Mouse (Mus musculus): ENCODE results near the gene Trmt1. TPM values are rescaled to one million over a fixed set of nuclear protein-coding genes. Genes with fewer than 3 reads are reported as not detected.

Gene Trmt1
- polyA plus RNA-seq, 1 experiment from 2014 or later, result 56.1 TPM

DNA sequence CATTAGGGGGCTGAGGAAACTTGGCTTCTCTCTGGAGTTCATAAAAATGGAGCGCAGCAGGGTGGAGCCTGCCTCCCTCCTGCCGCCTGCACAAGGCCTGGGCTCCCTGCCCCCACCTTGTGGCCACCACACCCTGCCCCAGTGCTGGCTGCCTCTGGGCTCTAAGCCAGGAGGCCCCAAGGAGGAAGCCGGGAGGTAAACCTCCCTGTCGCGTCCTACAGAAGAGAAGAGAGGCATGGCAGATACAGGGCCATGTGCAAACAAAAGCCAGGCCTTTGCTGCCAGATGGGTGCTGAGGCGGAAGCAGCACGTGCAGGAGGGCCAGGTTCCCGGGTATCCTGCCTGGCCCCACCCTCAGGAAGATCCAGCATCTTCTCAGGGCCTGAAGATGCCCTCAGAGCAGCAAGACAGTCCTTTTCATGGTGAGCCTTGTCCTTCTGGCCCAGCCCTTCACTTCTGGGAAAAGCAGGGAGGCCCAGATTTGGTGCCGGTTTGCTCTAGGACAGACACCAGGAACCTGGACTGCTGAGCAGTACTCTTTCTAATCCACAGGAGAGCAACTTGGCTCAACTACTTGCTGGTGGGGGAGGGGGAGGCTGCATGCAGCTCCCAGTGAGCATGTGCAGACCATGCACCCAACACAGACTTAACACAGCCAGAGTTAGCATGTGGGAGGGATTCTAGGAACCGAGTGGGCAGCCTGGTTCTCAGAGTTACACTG is 36.9 kb downstream of the Trmt1 start, which contains the start of gene G430095P16Rik:
TSS of gene G430095P16Rik (plus strand) at position 158 of the 721 bp plus-strand sequence.
- Histone ChIP-seq H3K27me3 (ENCODE audit: insufficient read depth, low read length) (no peaks in the 10 kb centered on the region), H3K9me3 (replicated peaks; ENCODE audit: low read length) (no peaks in the 10 kb centered on the region), H3K9ac (ENCODE audit: low read depth, low read length) (no peak within 1 kb of the TSS), H3K4me2 (ENCODE audit: low read length) (peak within 1 kb of the TSS; percentile 1; the same call in 1 of the 2 replicates), H3K4me3 (replicated peaks; ENCODE audit: low read depth, low read length) (no peak within 1 kb of the TSS), H3K36me3 (ENCODE audit: insufficient read depth, low read length) (no peaks in the 10 kb centered on the region), H3K4me1 (replicated peaks; ENCODE audit: insufficient read depth, low read length) (peaks cover 26% of the 10 kb centered on the region), H3K27ac (peak within 1 kb of the TSS; percentile 65)
- DNase-seq (ENCODE audit: low spot score) (peak; percentile 67), ATAC-seq (replicated peaks; ENCODE audit: low FRiP score, low read depth) (peak; percentile 64; the same call in 1 of the 2 replicates)
- peak; percentile 51; the same call in 1 of the 2 replicates for TF ChIP-seq CTCF (IDR thresholded peaks at IDR 0.05; ENCODE audit: low read depth)
- 23% methylated on average over 10 of the region's 10 CpGs for WGBS

DNA sequence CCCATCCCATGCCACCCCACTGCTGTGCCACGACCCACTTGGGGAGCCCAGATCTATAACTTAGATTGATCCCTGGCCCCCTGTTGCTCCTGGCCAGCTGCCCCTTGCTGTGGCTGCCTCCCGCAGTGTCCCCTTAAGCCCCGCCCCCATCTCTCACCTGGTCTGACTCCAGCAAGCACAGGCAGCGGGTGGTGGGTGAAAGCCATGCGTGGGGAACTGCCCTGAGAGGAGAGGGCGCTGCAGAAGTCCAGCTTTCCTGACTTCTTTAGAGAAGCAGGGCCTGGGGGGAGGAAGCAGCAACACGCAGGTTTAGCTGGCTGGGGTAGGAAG is 37.4 kb downstream of the Trmt1 start:
- no peak for TF ChIP-seq CTCF (IDR thresholded peaks at IDR 0.05; ENCODE audit: low read depth)
- peak overlapping the region; percentile 65 for H3K27ac ChIP-seq
- no peak for ATAC-seq (replicated peaks; ENCODE audit: low FRiP score, low read depth)
- 22% methylated on average over 7 of the region's 7 CpGs for WGBS
- H3K27me3 ChIP-seq (ENCODE audit: insufficient read depth, low read length), result no peaks in the 10 kb centered on the region
- no peaks in the 10 kb centered on the region for H3K9me3 ChIP-seq (replicated peaks; ENCODE audit: low read length)
- H3K9ac ChIP-seq (ENCODE audit: low read depth, low read length), result no peak overlapping the region
- peaks cover 26% of the 10 kb centered on the region for H3K4me1 ChIP-seq (replicated peaks; ENCODE audit: insufficient read depth, low read length)
- no peaks in the 10 kb centered on the region for H3K36me3 ChIP-seq (ENCODE audit: insufficient read depth, low read length)
- no peak overlapping the region for H3K4me2 ChIP-seq (ENCODE audit: low read length)
- no peak overlapping the region for H3K4me3 ChIP-seq (replicated peaks; ENCODE audit: low read depth, low read length)
- DNase-seq (ENCODE audit: low spot score), result no peak

- no peak overlapping the region for H3K4me3 ChIP-seq (replicated peaks; ENCODE audit: low read depth, low read length)
- H3K4me1 ChIP-seq (replicated peaks; ENCODE audit: insufficient read depth, low read length), result peaks cover 26% of the 10 kb centered on the region
- H3K27me3 ChIP-seq (ENCODE audit: insufficient read depth, low read length), result no peaks in the 10 kb centered on the region
- TF ChIP-seq CTCF (IDR thresholded peaks at IDR 0.05; ENCODE audit: low read depth), result no peak
- no peak for ATAC-seq (replicated peaks; ENCODE audit: low FRiP score, low read depth)
- WGBS, result 58% methylated on average over 9 of the region's 9 CpGs
- H3K9me3 ChIP-seq (replicated peaks; ENCODE audit: low read length), result no peaks in the 10 kb centered on the region
- no peaks in the 10 kb centered on the region for H3K36me3 ChIP-seq (ENCODE audit: insufficient read depth, low read length)
- no peak overlapping the region for H3K9ac ChIP-seq (ENCODE audit: low read depth, low read length)
- no peak overlapping the region for H3K4me2 ChIP-seq (ENCODE audit: low read length)
- no peak overlapping the region for H3K27ac ChIP-seq
- no peak for DNase-seq (ENCODE audit: low spot score)
Observed at GRCm38 (mm10) chr8:84724683-84725082, 38.6 kb downstream of the Trmt1 start.

GRCm38 (mm10) chr8:84725246-84725940 is 39.3 kb downstream of the Trmt1 start:
- Histone ChIP-seq H3K27me3 (ENCODE audit: insufficient read depth, low read length) (no peaks in the 10 kb centered on the region), H3K9me3 (replicated peaks; ENCODE audit: low read length) (no peaks in the 10 kb centered on the region), H3K4me2 (ENCODE audit: low read length) (no peak overlapping the region), H3K4me1 (replicated peaks; ENCODE audit: insufficient read depth, low read length) (peaks cover 29% of the 10 kb centered on the region), H3K27ac (0 out of 2 replicates have a peak overlapping the region, but pooled peaks have one; percentile 51), H3K9ac (ENCODE audit: low read depth, low read length) (no peak overlapping the region), H3K4me3 (replicated peaks; ENCODE audit: low read depth, low read length) (no peak overlapping the region), H3K36me3 (ENCODE audit: insufficient read depth, low read length) (no peaks in the 10 kb centered on the region)
- no peak for TF ChIP-seq CTCF (IDR thresholded peaks at IDR 0.05; ENCODE audit: low read depth)
- no peak for ATAC-seq (replicated peaks; ENCODE audit: low FRiP score, low read depth)
- WGBS, result 49% methylated on average over 10 of the region's 10 CpGs
- no peak for DNase-seq (ENCODE audit: low spot score)

GRCm38 (mm10) chr8:84725941-84726259 is 39.8 kb downstream of the Trmt1 start:
- H3K9me3 ChIP-seq (replicated peaks; ENCODE audit: low read length), result no peaks in the 10 kb centered on the region
- H3K36me3 ChIP-seq (ENCODE audit: insufficient read depth, low read length), result no peaks in the 10 kb centered on the region
- no peak for ATAC-seq (replicated peaks; ENCODE audit: low FRiP score, low read depth)
- peak; percentile 64 for TF ChIP-seq CTCF (IDR thresholded peaks at IDR 0.05; ENCODE audit: low read depth)
- H3K27me3 ChIP-seq (ENCODE audit: insufficient read depth, low read length), result no peaks in the 10 kb centered on the region
- H3K9ac ChIP-seq (ENCODE audit: low read depth, low read length), result no peak overlapping the region
- peak; percentile 67 for DNase-seq (ENCODE audit: low spot score)
- no peak overlapping the region for H3K4me3 ChIP-seq (replicated peaks; ENCODE audit: low read depth, low read length)
- H3K4me2 ChIP-seq (ENCODE audit: low read length), result no peak overlapping the region
- peaks cover 34% of the 10 kb centered on the region for H3K4me1 ChIP-seq (replicated peaks; ENCODE audit: insufficient read depth, low read length)
- 0 out of 2 replicates have a peak overlapping the region, but pooled peaks have one; percentile 51 for H3K27ac ChIP-seq
- WGBS, result 19% methylated on average over 3 of the region's 3 CpGs

- TF ChIP-seq CTCF (IDR thresholded peaks at IDR 0.05; ENCODE audit: low read depth), result no peak
- no peak for ATAC-seq (replicated peaks; ENCODE audit: low FRiP score, low read depth)
- Histone ChIP-seq H3K27ac (no peak overlapping the region), H3K27me3 (ENCODE audit: insufficient read depth, low read length) (no peaks in the 10 kb centered on the region), H3K9me3 (replicated peaks; ENCODE audit: low read length) (no peaks in the 10 kb centered on the region), H3K4me3 (replicated peaks; ENCODE audit: low read depth, low read length) (no peak overlapping the region), H3K4me1 (replicated peaks; ENCODE audit: insufficient read depth, low read length) (peaks cover 43% of the 10 kb centered on the region), H3K36me3 (ENCODE audit: insufficient read depth, low read length) (no peaks in the 10 kb centered on the region), H3K4me2 (ENCODE audit: low read length) (no peak overlapping the region), H3K9ac (ENCODE audit: low read depth, low read length) (no peak overlapping the region)
- no peak for DNase-seq (ENCODE audit: low spot score)
- WGBS, result 62% methylated on average over 3 of the region's 3 CpGs
Observed at GRCm38 (mm10) chr8:84728474-84728873, 42.4 kb downstream of the Trmt1 start.
